35 mouse cellular contexts compared by ENCODE assay signal in the genomic region with DNA sequence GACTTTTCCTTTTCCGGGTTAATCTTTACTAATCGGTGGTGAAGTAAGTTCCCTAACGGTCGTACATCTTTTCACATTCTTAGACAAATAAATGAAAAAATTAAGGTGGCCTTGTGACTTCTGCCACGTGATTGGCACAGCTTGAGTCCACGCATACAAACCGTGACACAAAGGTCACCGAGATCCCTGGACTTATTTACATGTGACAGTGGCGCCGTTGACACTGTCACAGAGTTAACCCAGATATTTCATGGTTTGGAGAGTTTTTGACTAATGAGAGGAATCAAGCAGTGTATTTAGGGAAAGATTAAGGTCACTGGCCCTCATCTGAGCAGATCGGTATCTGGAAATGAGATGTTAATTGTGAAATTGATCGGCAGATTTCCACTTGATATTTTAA.
"Had no signal": no experiment of that assay in that cellular context is flagged by ENCODE, and none has a peak within 500 bp of the region (broad histone marks: within the 10 kb centered on the region; RNA-seq: fewer than 3 reads in every experiment).

No protein-coding gene starts in this region.

- H3K4me2 ChIP-seq: heart, embryonic 11.5 days; heart, embryonic 12.5 days; heart, embryonic 13.5 days; heart, embryonic 15.5 days; hindbrain, embryonic 12.5 days; hindbrain, embryonic 13.5 days; hindbrain, embryonic 14.5 days; hindbrain, embryonic 15.5 days; intestine, embryonic 15.5 days; kidney, embryonic 15.5 days had no signal

- ATAC-seq: hindbrain, embryonic 16.5 days; hindbrain, postnatal 0 days; inflammation-experienced regulatory T-cells, adult 6 months; intestine, embryonic 15.5 days; intestine, embryonic 16.5 days; intestine, postnatal 0 days had no signal

- H3K4me3 ChIP-seq: heart, embryonic 10.5 days; heart, embryonic 12.5 days; heart, embryonic 13.5 days; heart, embryonic 15.5 days; hindbrain, embryonic 10.5 days; hindbrain, embryonic 12.5 days; hindbrain, embryonic 13.5 days; hindbrain, embryonic 15.5 days; intestine, embryonic 15.5 days; kidney, embryonic 15.5 days; layer of hippocampus, adult 2 months had no signal

- DNase-seq: heart, postnatal 10 days; heart, postnatal 14 days; heart, postnatal 36 days; heart, postnatal 4 days; kidney, adult 11 months; kidney, adult 18-20 months; kidney, adult 2 months; kidney, adult 8-10 months; kidney, adult 9 months; kidney, postnatal 10 days; kidney, postnatal 14 days; kidney, postnatal 25 days; kidney, postnatal 36 days; kidney, postnatal 4 days; layer of hippocampus, adult 9-11 months; layer of hippocampus, postnatal 36 days had no signal

- H3K36me3 ChIP-seq: heart, embryonic 10.5 days; heart, embryonic 12.5 days; heart, embryonic 13.5 days; heart, embryonic 15.5 days; hindbrain, embryonic 10.5 days; hindbrain, embryonic 12.5 days; hindbrain, embryonic 13.5 days; hindbrain, embryonic 15.5 days; intestine, embryonic 15.5 days; kidney, embryonic 15.5 days had no signal

- H3K9ac ChIP-seq: heart, embryonic 12.5 days; heart, embryonic 13.5 days; heart, embryonic 15.5 days; hindbrain, embryonic 12.5 days; hindbrain, embryonic 13.5 days; hindbrain, embryonic 14.5 days; hindbrain, embryonic 15.5 days; intestine, embryonic 15.5 days; kidney, embryonic 15.5 days had no signal

- H3K4me1 ChIP-seq: heart, embryonic 10.5 days; heart, embryonic 12.5 days; heart, embryonic 13.5 days; heart, embryonic 15.5 days; hindbrain, embryonic 12.5 days; hindbrain, embryonic 13.5 days; intestine, embryonic 15.5 days; kidney, embryonic 15.5 days had no signal

- H3K27me3 ChIP-seq: hindbrain, embryonic 12.5 days; hindbrain, embryonic 13.5 days; intestine, embryonic 15.5 days had no signal

- H3K27ac ChIP-seq: heart, embryonic 10.5 days; heart, embryonic 13.5 days; heart, embryonic 15.5 days; hindbrain, embryonic 10.5 days; hindbrain, embryonic 12.5 days; hindbrain, embryonic 13.5 days; hindbrain, embryonic 14.5 days; hindbrain, embryonic 15.5 days; hindbrain, postnatal 0 days; intestine, embryonic 15.5 days; kidney, embryonic 15.5 days; kidney, postnatal 0 days; layer of hippocampus, adult 2 months had no signal

- H3K9me3 ChIP-seq: heart, embryonic 10.5 days; heart, embryonic 12.5 days; heart, embryonic 13.5 days; heart, embryonic 15.5 days; hindbrain, embryonic 10.5 days; hindbrain, embryonic 12.5 days; hindbrain, embryonic 13.5 days; hindbrain, embryonic 15.5 days; intestine, embryonic 15.5 days; kidney, embryonic 15.5 days had no signal
